Mouse (Mus musculus) liver, embryonic 14.5 days (tissue): Measurements from ENCODE around the gene Ldah. TPM values are rescaled to one million over a fixed set of nuclear protein-coding genes. Genes with fewer than 3 reads are reported as not detected.
A peak's percentile ranks its signal among the peaks of the same experiment; 100 is the strongest.

Source experiments
- ATAC-seq: fragments of 200-750 bp; cut with Nextera tagmentation; 2 replicates; pipeline ENCODE4 v1.8.0; 2017; ENCODE audit warnings: moderate number of reproducible peaks, mild to moderate bottlenecking, moderate library complexity; ENCODE audit not compliant: insufficient read depth
- DNase-seq, 3 experiments: peaks; one replicate each; pipeline ENCODE4 v3.0.0-alpha.2; 2012 to 2013; ENCODE audit warnings: low read depth in 3 of 3, low spot score in 3 of 3
- H3K27ac ChIP-seq: fragments of 300-500 bp; sonication (generic); 2 replicates; pipeline ENCODE4 v1.5.1; 2014; ENCODE audit warnings: moderate library complexity, mild to moderate bottlenecking, control low read depth, inconsistent platforms
- H3K27me3 ChIP-seq: fragments of 300-500 bp; sonication (generic); 2 replicates; pipeline ENCODE4 v1.6.1; 2014; ENCODE audit warnings: mild to moderate bottlenecking, low read length, moderate library complexity; ENCODE audit not compliant: control insufficient read depth, insufficient read depth
- H3K36me3 ChIP-seq: fragments of 300-500 bp; sonication (generic); replicated peaks from 2 replicates; pipeline ENCODE4 v1.6.1; 2014; ENCODE audit warnings: low read depth; ENCODE audit not compliant: control insufficient read depth, insufficient read depth
- H3K4me1 ChIP-seq, 2 experiments: fragments of 200-500 bp in 1 of 2; fragments of 300-500 bp in 1 of 2; sonication (generic) in 1 of 2; replicated peaks; 2 replicates each; pipeline ENCODE4 v1.6.1; 2012 to 2014; ENCODE audit warnings: antibody characterized with exemption in 1 of 2, inconsistent platforms in 1 of 2, low read length in 1 of 2; ENCODE audit not compliant: control insufficient read depth in 2 of 2, insufficient read depth in 2 of 2
- H3K4me2 ChIP-seq: fragments of 300-500 bp; sonication (generic); 2 replicates; pipeline ENCODE4 v1.6.1; 2014; ENCODE audit warnings: low read depth, mild to moderate bottlenecking, control low read depth, moderate library complexity
- H3K4me3 ChIP-seq, 2 experiments: fragments of 200-500 bp in 1 of 2; fragments of 300-500 bp in 1 of 2; sonication (generic) in 1 of 2; 2 replicates each; pipeline ENCODE4 v1.5.1; 2012 to 2014; ENCODE audit warnings: low read depth in 2 of 2, low read length in 2 of 2, mild to moderate bottlenecking in 2 of 2, control low read depth in 1 of 2, inconsistent platforms in 1 of 2, moderate library complexity in 1 of 2; ENCODE audit not compliant: insufficient read depth in 1 of 2
- H3K9ac ChIP-seq: fragments of 300-500 bp; sonication (generic); replicated peaks from 2 replicates; pipeline ENCODE4 v1.6.1; 2014; ENCODE audit warnings: mild to moderate bottlenecking, control low read depth, moderate library complexity
- H3K9me3 ChIP-seq: fragments of 300-500 bp; sonication (generic); 2 replicates; pipeline ENCODE4 v1.6.1; 2016; ENCODE audit warnings: low read length, mixed read lengths; ENCODE audit not compliant: control insufficient read depth
- CTCF ChIP-seq: IDR thresholded peaks from 2 replicates; pipeline ENCODE4 v1.5.1; 2016; ENCODE audit warnings: antibody characterized with exemption, low read depth, control low read depth
- EP300 ChIP-seq: IDR thresholded peaks from 2 replicates; pipeline ENCODE4 v1.6.1; 2016; ENCODE audit warnings: antibody characterized with exemption, low read depth
- WGBS: fragments of 180-500 bp; shearing (Covaris S2); extraction: QIAGEN DNeasy Blood & Tissue Kit; methylation state at CpG from one replicate; pipeline ENCODE4 v1.1.7; 2014; ENCODE audit not compliant: insufficient replicate concordance; 5-methylcytosine and 5-hydroxymethylcytosine counted together
- polyA plus RNA-seq, 2 experiments: library from polyadenylated mRNA; depleted of rRNA in 1 of 2; stranded (reverse) in 1 of 2; unstranded in 1 of 2; fragments of >200 nt; fragmentation: Nextera tagmentation in 1 of 2; extraction: Ambion mirVana in 1 of 2; gene quantifications; 2 replicates each; pipeline versions ENCODE4 v1.2.1 to v1.2.3; 2012 to 2014

Gene Ldah
- polyA plus RNA-seq, 2 experiments, result 13.3 to 21.2 TPM

GRCm38 (mm10) chr12:8299143-8300110 lies 91.5 kb downstream of the Ldah start:
- ATAC-seq (no peak), DNase-seq (no peak)
- Histone ChIP-seq H3K4me1 (no peaks in the 10 kb centered on the region; a peak in 1 of 4 replicates), H3K36me3 (no peaks in the 10 kb centered on the region), H3K27ac (no peak overlapping the region), H3K27me3 (peaks cover 80% of the 10 kb centered on the region), H3K9ac (no peak overlapping the region), H3K4me3 (no peak overlapping the region), H3K4me2 (no peak overlapping the region), H3K9me3 (no peaks in the 10 kb centered on the region)
- no peak for TF ChIP-seq CTCF
- no peak for TF ChIP-seq EP300
- WGBS, result 10% methylated on average over 34 of the region's 34 CpGs

GRCm38 (mm10) chr12:8300111-8300480 lies 92.2 kb downstream of the Ldah start:
- no peaks in the 10 kb centered on the region for H3K4me1 ChIP-seq
- TF ChIP-seq CTCF (no peak), EP300 (no peak)
- 23% methylated on average over 10 of the region's 10 CpGs for WGBS
- H3K36me3 ChIP-seq, result no peaks in the 10 kb centered on the region
- no peak overlapping the region for H3K4me2 ChIP-seq
- peaks cover 80% of the 10 kb centered on the region for H3K27me3 ChIP-seq
- ATAC-seq (no peak), DNase-seq (no peak)
- no peak overlapping the region for H3K9ac ChIP-seq
- H3K27ac ChIP-seq, result no peak overlapping the region
- no peak overlapping the region for H3K4me3 ChIP-seq
- H3K9me3 ChIP-seq, result no peaks in the 10 kb centered on the region

GRCm38 (mm10) chr12:8300521-8300920 lies 92.6 kb downstream of the Ldah start:
- Histone ChIP-seq H3K4me1 (no peaks in the 10 kb centered on the region), H3K27me3 (peaks cover 79% of the 10 kb centered on the region), H3K9me3 (no peaks in the 10 kb centered on the region), H3K4me2 (no peak overlapping the region), H3K4me3 (no peak overlapping the region), H3K27ac (no peak overlapping the region), H3K36me3 (no peaks in the 10 kb centered on the region), H3K9ac (no peak overlapping the region)
- ATAC-seq (no peak), DNase-seq (no peak)
- WGBS, result 38% methylated on average over 5 of the region's 5 CpGs
- TF ChIP-seq CTCF (no peak), EP300 (no peak)

GRCm38 (mm10) chr12:8301011-8301814 lies 93.3 kb downstream of the Ldah start:
- peaks cover 79% of the 10 kb centered on the region for H3K27me3 ChIP-seq
- no peak overlapping the region for H3K9ac ChIP-seq
- no peaks in the 10 kb centered on the region for H3K4me1 ChIP-seq
- TF ChIP-seq EP300 (no peak), CTCF (no peak)
- no peaks in the 10 kb centered on the region for H3K36me3 ChIP-seq
- WGBS, result 7% methylated on average over 45 of the region's 46 CpGs
- ATAC-seq, result no peak
- H3K9me3 ChIP-seq, result no peaks in the 10 kb centered on the region
- no peak overlapping the region for H3K27ac ChIP-seq
- peak overlapping the region in 1 of 2 experiments; percentile 28; a peak in 1 of 4 replicates for H3K4me3 ChIP-seq
- H3K4me2 ChIP-seq, result peak overlapping the region; percentile 32; the same call in 1 of the 2 replicates
- no peak for DNase-seq
